9 mouse cellular contexts compared by ENCODE assay signal in the genomic region with DNA sequence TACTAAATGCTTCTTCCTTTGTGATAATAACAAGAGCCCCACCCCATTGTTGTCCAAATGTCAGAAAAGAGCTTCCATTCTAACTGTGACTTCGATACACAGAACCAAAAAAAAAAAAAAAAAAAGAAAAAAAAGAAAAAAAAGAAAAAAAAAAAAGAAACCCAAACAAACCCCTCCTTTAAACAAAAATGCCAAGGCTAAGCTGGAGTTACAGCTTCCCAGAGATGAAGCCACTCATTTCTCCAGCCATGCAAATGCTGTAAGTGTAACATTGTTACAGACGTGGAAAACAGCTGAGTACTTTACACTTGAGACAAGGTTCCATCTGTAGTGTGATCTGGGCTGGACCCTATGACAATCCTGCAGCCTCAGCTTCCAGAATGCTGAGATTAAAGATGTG. TPM values are rescaled to one million over a fixed set of nuclear protein-coding genes. Genes with fewer than 3 reads are reported as not detected.
DNase-seq lines count a peak whose midpoint lies in the region; ATAC-seq and TF ChIP-seq lines count a peak whose summit lies in the region.
"Had no signal": no experiment of that assay in that cellular context is flagged by ENCODE, and none has a peak within 500 bp of the region (broad histone marks: within the 10 kb centered on the region; RNA-seq: fewer than 3 reads in every experiment).

No protein-coding gene starts in this region.

- peaks cover 17 to 43% of the 10 kb centered on the region in 2 experiments for H3K4me1 ChIP-seq in CH12.LX (ENCODE audit: control insufficient read depth in 1 of 2, insufficient read depth in 2 of 2)
- peaks cover 32% of the 10 kb centered on the region for H3K4me1 ChIP-seq in forebrain, embryonic 16.5 days (replicated peaks; ENCODE audit: control insufficient read depth, insufficient read depth, low read length)
- H3K4me1 ChIP-seq in liver, embryonic 14.5 days (replicated peaks; ENCODE audit: control insufficient read depth in 2 of 2, insufficient read depth in 2 of 2, low read length in 1 of 2), result peaks cover 28 to 35% of the 10 kb centered on the region in 2 experiments

- no peak for TF ChIP-seq CTCF in C2C12 (IDR thresholded peaks at IDR 0.05; ENCODE audit: control insufficient read depth, insufficient read depth, insufficient read length)
- TF ChIP-seq CTCF in CH12.LX (conservative IDR thresholded peaks at IDR 0.05 in 1 of 2, IDR thresholded peaks at IDR 0.05 in 1 of 2; ENCODE audit: low read depth in 2 of 2, low read length in 2 of 2), result no peak
- TF ChIP-seq CTCF in liver, embryonic 14.5 days (IDR thresholded peaks at IDR 0.05; ENCODE audit: low read depth), result no peak

- H3ac ChIP-seq in C2C12 (ENCODE audit: control insufficient read depth, insufficient read length, low read depth), result peak overlapping the region; percentile 81

- TF ChIP-seq POLR2A in CH12.LX (IDR thresholded peaks at IDR 0.05; ENCODE audit: low read depth, low read length), result no peak

- peak overlapping the region; percentile 76 for H3K27ac ChIP-seq in CH12.LX (ENCODE audit: insufficient read depth, low read depth)
- H3K27ac ChIP-seq in forebrain, embryonic 16.5 days (ENCODE audit: low read length), result peak overlapping the region; percentile 54; the same call in 1 of the 2 replicates
- H3K27ac ChIP-seq in liver, embryonic 14.5 days, result peak overlapping the region; percentile 63

- WGBS in forebrain, embryonic 16.5 days, result 15% methylated on average over 2 of the region's 2 CpGs
- 20% methylated on average over 2 of the region's 2 CpGs for WGBS in liver, embryonic 14.5 days (ENCODE audit: insufficient replicate concordance)

- ATAC-seq in forebrain, embryonic 16.5 days, result no peak
- ATAC-seq in liver, embryonic 14.5 days (ENCODE audit: insufficient read depth), result no peak

- H3K9ac ChIP-seq in CH12.LX (ENCODE audit: insufficient read depth, low read depth), result peak overlapping the region; percentile 90
- peak overlapping the region; percentile 33 for H3K9ac ChIP-seq in forebrain, embryonic 16.5 days (replicated peaks; ENCODE audit: low read depth, low read length)
- H3K9ac ChIP-seq in liver, embryonic 14.5 days (replicated peaks), result peak overlapping the region; percentile 68

- peaks cover 8% of the 10 kb centered on the region for H3K9me3 ChIP-seq in CH12.LX (replicated peaks; ENCODE audit: low read length)
- H3K9me3 ChIP-seq in forebrain, embryonic 16.5 days (ENCODE audit: control insufficient read depth, low read length), result no peaks in the 10 kb centered on the region
- no peaks in the 10 kb centered on the region for H3K9me3 ChIP-seq in liver, embryonic 14.5 days (ENCODE audit: control insufficient read depth, low read length)

- H3K79me3 ChIP-seq in C2C12 (ENCODE audit: low read depth), result peaks cover 44% of the 10 kb centered on the region

- peaks cover 47% of the 10 kb centered on the region for H3K36me3 ChIP-seq in C2C12 (ENCODE audit: control insufficient read depth, insufficient read depth)
- peaks cover 31 to 42% of the 10 kb centered on the region in 2 experiments for H3K36me3 ChIP-seq in CH12.LX (replicated peaks in 1 of 2; ENCODE audit: control insufficient read depth in 1 of 2, insufficient read depth in 1 of 2, low read length in 1 of 2)
- peaks cover 9% of the 10 kb centered on the region; the same call in 1 of the 2 replicates for H3K36me3 ChIP-seq in forebrain, embryonic 16.5 days (ENCODE audit: control insufficient read depth, insufficient read depth)
- peaks cover 28% of the 10 kb centered on the region for H3K36me3 ChIP-seq in liver, embryonic 14.5 days (replicated peaks; ENCODE audit: control insufficient read depth, insufficient read depth, low read depth)

- in situ Hi-C loops in CH12.LX (cut with MboI; ENCODE audit: low pct_ligation_motif_present, low pct_unique_long_range_greater_than_20kb, low sequenced_read_pairs), result no loop called here

- H3K27me3 ChIP-seq in C2C12 (ENCODE audit: control insufficient read depth, insufficient read depth, insufficient read length), result no peaks in the 10 kb centered on the region
- no peaks in the 10 kb centered on the region for H3K27me3 ChIP-seq in CH12.LX (replicated peaks)
- H3K27me3 ChIP-seq in forebrain, embryonic 16.5 days (replicated peaks; ENCODE audit: control insufficient read depth, insufficient read depth, low read length), result no peaks in the 10 kb centered on the region
- H3K27me3 ChIP-seq in liver, embryonic 14.5 days (ENCODE audit: control insufficient read depth, insufficient read depth, low read length), result no peaks in the 10 kb centered on the region

- dilution Hi-C loops in CH12.LX (cut with MboI; ENCODE audit: extremely low pct_ligation_motif_present, extremely low pct_unique_long_range_greater_than_20kb, low sequenced_read_pairs), result no loop called here

- H3K79me2 ChIP-seq in C2C12 (ENCODE audit: control insufficient read depth, insufficient read depth), result peaks cover 65% of the 10 kb centered on the region
- peaks cover 51% of the 10 kb centered on the region for H3K79me2 ChIP-seq in CH12.LX (replicated peaks; ENCODE audit: control insufficient read depth, extremely low read depth, insufficient read depth, poor library complexity, severe bottlenecking)

- peak overlapping the region; percentile 61 for H3K4me2 ChIP-seq in CH12.LX (ENCODE audit: insufficient read depth, low read depth, poor library complexity, severe bottlenecking)
- H3K4me2 ChIP-seq in forebrain, embryonic 16.5 days (ENCODE audit: low read length), result peak overlapping the region; percentile 91
- H3K4me2 ChIP-seq in liver, embryonic 14.5 days (ENCODE audit: low read depth), result peak overlapping the region; percentile 71

- no peak for TF ChIP-seq RAD21 in CH12.LX (IDR thresholded peaks at IDR 0.05; ENCODE audit: low read depth, low read length)

- no peak for TF ChIP-seq EP300 in CH12.LX (IDR thresholded peaks at IDR 0.05; ENCODE audit: low read length)
- TF ChIP-seq EP300 in liver, embryonic 14.5 days (IDR thresholded peaks at IDR 0.05; ENCODE audit: low read depth), result no peak

- H3K4me3 ChIP-seq in C2C12 (ENCODE audit: insufficient read depth, poor library complexity, severe bottlenecking), result peak overlapping the region; percentile 73
- peak overlapping the region; percentile 68 to 76 (median 69) for H3K4me3 ChIP-seq in CH12.LX (replicated peaks in 1 of 3; ENCODE audit: low read depth in 2 of 3, low read length in 2 of 3, poor library complexity in 1 of 3)
- H3K4me3 ChIP-seq in forebrain, embryonic 16.5 days (replicated peaks; ENCODE audit: low read length), result peak overlapping the region; percentile 75
- H3K4me3 ChIP-seq in liver, embryonic 14.5 days (ENCODE audit: insufficient read depth in 1 of 2, low read depth in 2 of 2, low read length in 2 of 2), result peak overlapping the region; percentile 84 to 97

- no peak for DNase-seq in CH12.LX (ENCODE audit: extremely low read depth)
- no peak for DNase-seq in liver, embryonic 14.5 days (ENCODE audit: low read depth in 3 of 3, low spot score in 3 of 3)
- no peak for DNase-seq in adrenal gland, adult 18-20 months (ENCODE audit: low spot score in 2 of 2)
- no peak for DNase-seq in right cerebral cortex, postnatal 25 days
- no peak for DNase-seq in spleen, adult 12 weeks (ENCODE audit: low spot score)
- DNase-seq: adrenal gland, postnatal 10 days; spleen, adult 18-20 months had no signal

RNA-seq across cellular contexts. Expression of a gene that starts 1.1 kb away (rescaled TPM):
- 446 TPM for polyA plus RNA-seq in C2C12 (2012; fragmentation: generic; extraction: Trizol)
- 173 and 195 TPM in 2 replicates for total RNA-seq in CH12.LX (2012; rRNA removed)
- total RNA-seq in CH12.LX (2014; rRNA removed), result 224 and 268 TPM in 2 replicates
- 200 and 270 TPM in 2 replicates for polyA plus RNA-seq in CH12.LX (2012; ENCODE audit: insufficient read length, low read depth)
- polyA plus RNA-seq in forebrain, embryonic 16.5 days (2015; fragmentation: Nextera tagmentation; extraction: Ambion mirVana), result 139 and 156 TPM in 2 replicates
- 133 and 172 TPM in 2 replicates for polyA plus RNA-seq in liver, embryonic 14.5 days (2012; rRNA removed)
- 288 and 295 TPM in 2 replicates for polyA plus RNA-seq in liver, embryonic 14.5 days (2014; fragmentation: Nextera tagmentation; extraction: Ambion mirVana)
- 10 to 100 TPM; 14.3 to 19.6 TPM for total RNA-seq in adrenal gland, adult 18-20 months (2021)

RNA-seq across cellular contexts. Expression of a gene that starts 1.1 kb away (rescaled TPM):
- polyA plus RNA-seq in C2C12 (2012; fragmentation: generic; extraction: Trizol), result 86.3 TPM
- 23.1 and 24.2 TPM in 2 replicates for total RNA-seq in CH12.LX (2012; rRNA removed)
- total RNA-seq in CH12.LX (2014; rRNA removed), result 40.2 and 40.6 TPM in 2 replicates
- polyA plus RNA-seq in CH12.LX (2012; ENCODE audit: insufficient read length, low read depth), result 32.1 and 32.3 TPM in 2 replicates
- polyA plus RNA-seq in forebrain, embryonic 16.5 days (2015; fragmentation: Nextera tagmentation; extraction: Ambion mirVana), result 14.4 and 17.2 TPM in 2 replicates
- 36.9 and 38.8 TPM in 2 replicates for polyA plus RNA-seq in liver, embryonic 14.5 days (2012; rRNA removed)
- polyA plus RNA-seq in liver, embryonic 14.5 days (2014; fragmentation: Nextera tagmentation; extraction: Ambion mirVana), result 27.5 and 30.6 TPM in 2 replicates
- total RNA-seq in adrenal gland, adult 18-20 months (2021), result 10 to 100 TPM; 75.5 to 87.1 TPM

RNA-seq across cellular contexts. Expression of a gene that starts 5.5 kb away (rescaled TPM):
- polyA plus RNA-seq in C2C12 (2012; fragmentation: generic; extraction: Trizol), result 11.0 TPM
- total RNA-seq in CH12.LX (2012; rRNA removed), result 26.9 and 29.0 TPM in 2 replicates
- 28.7 and 31.1 TPM in 2 replicates for total RNA-seq in CH12.LX (2014; rRNA removed)
- 25.9 and 26.0 TPM in 2 replicates for polyA plus RNA-seq in CH12.LX (2012; ENCODE audit: insufficient read length, low read depth)
- 43.6 and 46.7 TPM in 2 replicates for polyA plus RNA-seq in forebrain, embryonic 16.5 days (2015; fragmentation: Nextera tagmentation; extraction: Ambion mirVana)
- polyA plus RNA-seq in liver, embryonic 14.5 days (2012; rRNA removed), result 8.7 and 9.2 TPM in 2 replicates
- 13.0 and 13.2 TPM in 2 replicates for polyA plus RNA-seq in liver, embryonic 14.5 days (2014; fragmentation: Nextera tagmentation; extraction: Ambion mirVana)
- total RNA-seq in adrenal gland, adult 18-20 months (2021), result 10 to 100 TPM; 28.6 to 37.6 TPM

RNA-seq across cellular contexts. Expression of a gene that starts 12.9 kb away (rescaled TPM):
- polyA plus RNA-seq in C2C12 (2012; fragmentation: generic; extraction: Trizol) (53.1 TPM), CH12.LX (2012; ENCODE audit: insufficient read length, low read depth) (29.7 and 31.7 TPM in 2 replicates)
- total RNA-seq in CH12.LX (2012; rRNA removed) (40.2 and 40.8 TPM in 2 replicates), CH12.LX (2014; rRNA removed) (21.5 and 21.9 TPM in 2 replicates)
- 40.0 and 43.7 TPM in 2 replicates for polyA plus RNA-seq in forebrain, embryonic 16.5 days (2015; fragmentation: Nextera tagmentation; extraction: Ambion mirVana)
- polyA plus RNA-seq in liver, embryonic 14.5 days (2012; rRNA removed), result 12.9 and 15.2 TPM in 2 replicates
- 8.4 and 10.7 TPM in 2 replicates for polyA plus RNA-seq in liver, embryonic 14.5 days (2014; fragmentation: Nextera tagmentation; extraction: Ambion mirVana)
- total RNA-seq in adrenal gland, adult 18-20 months (2021), result 10 to 100 TPM; 40.7 to 40.9 TPM

RNA-seq across cellular contexts. Expression of a gene that starts 14.5 kb away (rescaled TPM):
- not detected for polyA plus RNA-seq in C2C12 (2012; fragmentation: generic; extraction: Trizol)
- total RNA-seq in CH12.LX (2012; rRNA removed), result not detected in 2 replicates
- total RNA-seq in CH12.LX (2014; rRNA removed), result not detected in 2 replicates
- not detected in 2 replicates for polyA plus RNA-seq in CH12.LX (2012; ENCODE audit: insufficient read length, low read depth)
- 0.77 TPM in 1 of 2 replicates, not detected in the other for polyA plus RNA-seq in forebrain, embryonic 16.5 days (2015; fragmentation: Nextera tagmentation; extraction: Ambion mirVana)
- 0.75 and 0.76 TPM in 2 replicates for polyA plus RNA-seq in liver, embryonic 14.5 days (2012; rRNA removed)
- polyA plus RNA-seq in liver, embryonic 14.5 days (2014; fragmentation: Nextera tagmentation; extraction: Ambion mirVana), result not detected in 2 replicates
- total RNA-seq in adrenal gland, adult 18-20 months (2021), result under 1 TPM in 1 of 2 experiments, not detected in 1; 0.30 TPM

Comparison
In these comparisons a context has a peak if more than half of its experiments do, and no peak if none do; other contexts are left out.
1. H3K9ac ChIP-seq: peak in every context shown above with its lines; median percentile 90 in CH12.LX; 68 in liver, embryonic 14.5 days; 33 in forebrain, embryonic 16.5 days.